Mouse (Mus musculus) CD4-positive, CD25-positive, alpha-beta regulatory T cell, adult 2 months (primary cell): ENCODE data around the gene Rasgrf1.

ENCODE experiments used
- DNase-seq: peaks from one replicate; pipeline ENCODE4 v3.0.0-alpha.2; 2012; ENCODE audit warnings: low read depth, low spot score

The Rasgrf1 gene

GRCm38 (mm10) chr9:89968836-89969450 lies 59.2 kb downstream of the Rasgrf1 start:
- no peak for DNase-seq

- no peak for DNase-seq
These were observed 60.6 kb downstream of the Rasgrf1 start for GRCm38 (mm10) chr9:89970271-89970670.

- DNase-seq: no peak
These were observed 61.3 kb downstream of the Rasgrf1 start for GRCm38 (mm10) chr9:89970886-89971486.

GRCm38 (mm10) chr9:89972321-89972720 lies 62.6 kb downstream of the Rasgrf1 start:
- DNase-seq: no peak

- DNase-seq: no peak
These were observed 64.1 kb downstream of the Rasgrf1 start for GRCm38 (mm10) chr9:89973856-89974255.

- no peak for DNase-seq
These were observed 64.8 kb downstream of the Rasgrf1 start for GRCm38 (mm10) chr9:89974463-89974931.

GRCm38 (mm10) chr9:89976366-89976940 lies 66.7 kb downstream of the Rasgrf1 start:
- DNase-seq: no peak

- no peak for DNase-seq
These were observed 69.5 kb downstream of the Rasgrf1 start for GRCm38 (mm10) chr9:89979248-89979647.

GRCm38 (mm10) chr9:89982256-89982655 lies 72.5 kb downstream of the Rasgrf1 start:
- DNase-seq: no peak

GRCm38 (mm10) chr9:89988053-89988452 lies 78.3 kb downstream of the Rasgrf1 start:
- DNase-seq: no peak

GRCm38 (mm10) chr9:89988811-89989528 lies 79.3 kb downstream of the Rasgrf1 start:
- DNase-seq: no peak

- no peak for DNase-seq
These were observed 96.7 kb downstream of the Rasgrf1 start for GRCm38 (mm10) chr9:90006432-90006831.

GRCm38 (mm10) chr9:90007094-90007493 lies 97.4 kb downstream of the Rasgrf1 start:
- DNase-seq: no peak

GRCm38 (mm10) chr9:90008138-90008537 lies 98.4 kb downstream of the Rasgrf1 start:
- no peak for DNase-seq

- no peak for DNase-seq
These were observed 102.1 kb downstream of the Rasgrf1 start for GRCm38 (mm10) chr9:90011849-90012248.

GRCm38 (mm10) chr9:90014649-90015048 lies 104.9 kb downstream of the Rasgrf1 start:
- DNase-seq: no peak

- DNase-seq: no peak
These were observed 106.5 kb downstream of the Rasgrf1 start for GRCm38 (mm10) chr9:90016204-90016603.

GRCm38 (mm10) chr9:90020866-90021265 lies 111.2 kb downstream of the Rasgrf1 start:
- DNase-seq: no peak

- no peak for DNase-seq
These were observed 111.7 kb downstream of the Rasgrf1 start for GRCm38 (mm10) chr9:90021442-90021841.

GRCm38 (mm10) chr9:90027709-90028108 lies 118.0 kb downstream of the Rasgrf1 start:
- DNase-seq: peak; percentile 4

GRCm38 (mm10) chr9:90033922-90034321 lies 124.2 kb downstream of the Rasgrf1 start:
- DNase-seq: no peak

GRCm38 (mm10) chr9:90035168-90035567 lies 125.5 kb downstream of the Rasgrf1 start:
- DNase-seq: no peak
